Mouse (Mus musculus) lung, postnatal 0 days (tissue): ENCODE data around the gene Rapgef6.

Experiments used
- CTCF ChIP-seq: IDR thresholded peaks from 2 replicates; pipeline ENCODE4 v1.5.1; 2016; ENCODE audit warnings: antibody characterized with exemption, mild to moderate bottlenecking
- EP300 ChIP-seq: IDR thresholded peaks from 2 replicates; pipeline ENCODE4 v1.6.1; 2016; ENCODE audit warnings: antibody characterized with exemption, mild to moderate bottlenecking, control low read depth

DNA sequence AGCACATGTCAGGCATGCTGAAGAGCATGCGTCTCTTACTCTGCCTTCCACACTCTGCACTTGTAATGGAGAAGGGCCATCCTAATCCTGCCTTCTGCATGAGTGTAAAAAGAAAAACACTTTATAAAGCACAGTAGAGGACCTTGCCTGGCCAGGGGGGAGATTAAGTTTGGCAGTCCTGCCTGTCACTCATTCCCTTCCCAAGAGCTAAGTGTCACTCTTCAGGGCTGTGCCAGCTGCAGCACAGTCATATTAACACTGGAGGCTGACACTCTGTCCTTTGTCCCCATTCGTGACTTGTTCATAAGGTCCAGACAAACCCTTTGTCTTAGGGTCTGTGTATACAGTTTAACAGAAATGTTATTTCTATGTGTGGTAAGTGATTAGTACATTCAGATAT, 162.2 kb downstream of the Rapgef6 start:
- no peak for TF ChIP-seq CTCF
- no peak for TF ChIP-seq EP300
